Mouse (Mus musculus) lung, adult 2 months (tissue): Measurements from ENCODE around the gene Iqub. TPM values are rescaled to one million over a fixed set of nuclear protein-coding genes. Genes with fewer than 3 reads are reported as not detected.
A peak's percentile ranks its signal among the peaks of the same experiment; 100 is the strongest.

Experiments
- DNase-seq: peaks from one replicate; pipeline ENCODE4 v3.0.0; 2022
- H3K4me1 ChIP-seq: fragments of 200-500 bp; 2 replicates; pipeline ENCODE4 v1.6.1; 2011; ENCODE audit warnings: low read length; ENCODE audit not compliant: control insufficient read depth, insufficient read depth
- H3K4me3 ChIP-seq: fragments of 200-500 bp; replicated peaks from 2 replicates; pipeline ENCODE3; 2011; ENCODE audit warnings: low read depth, mild to moderate bottlenecking, control low read depth, low read length; ENCODE audit errors: extremely low read depth
- CTCF ChIP-seq: fragments of 200-500 bp; IDR thresholded peaks from 2 replicates; pipeline ENCODE4 v1.5.1; 2011; ENCODE audit warnings: mild to moderate bottlenecking, low read length, control low read depth; ENCODE audit not compliant: insufficient read depth
- POLR2A ChIP-seq: fragments of 200-500 bp; IDR thresholded peaks from 2 replicates; pipeline ENCODE4 v1.6.1; 2011; ENCODE audit warnings: low read depth, mild to moderate bottlenecking, control low read depth, low read length, borderline replicate concordance; ENCODE audit errors: extremely low read depth
- WGBS: fragments of 180-500 bp; shearing (Covaris S2); methylation state at CpG from one replicate; pipeline ENCODE4 v1.1.7; 2018; 5-methylcytosine and 5-hydroxymethylcytosine counted together
- polyA plus RNA-seq: library from polyadenylated mRNA; depleted of rRNA; stranded (reverse); fragments of >200 nt; gene quantifications from 2 replicates; pipeline ENCODE4 v1.2.3, GENCODE M21; 2012

The Iqub gene
- polyA plus RNA-seq, 1 experiment = 0.75 TPM

GRCm38 (mm10) chr6:24538435-24538834, 23.6 kb upstream of the Iqub start:
- 89% methylated on average over 3 of the region's 3 CpGs for WGBS
- TF ChIP-seq POLR2A (no peak), CTCF (no peak)
- DNase-seq = no peak
- Histone ChIP-seq H3K4me1 (no peaks in the 10 kb centered on the region), H3K4me3 (no peak overlapping the region)

- Histone ChIP-seq H3K4me3 (no peak overlapping the region), H3K4me1 (peaks cover 8% of the 10 kb centered on the region)
- no peak for TF ChIP-seq POLR2A
- no peak for TF ChIP-seq CTCF
- WGBS = 85% methylated on average over 3 of the region's 3 CpGs
- DNase-seq = no peak
These were observed 17.9 kb upstream of the Iqub start for GRCm38 (mm10) chr6:24532804-24533203.

- H3K4me3 ChIP-seq = no peak overlapping the region
- peaks cover 15% of the 10 kb centered on the region for H3K4me1 ChIP-seq
- WGBS = 34% methylated on average over 11 of the region's 11 CpGs
- no peak for DNase-seq
- TF ChIP-seq CTCF (no peak), POLR2A (no peak)
These were observed 16.0 kb upstream of the Iqub start for GRCm38 (mm10) chr6:24530711-24531420.

GRCm38 (mm10) chr6:24530166-24530565, 15.3 kb upstream of the Iqub start:
- Histone ChIP-seq H3K4me3 (no peak overlapping the region), H3K4me1 (peaks cover 15% of the 10 kb centered on the region)
- TF ChIP-seq POLR2A (no peak), CTCF (peak; percentile 16; the same call in 1 of the 2 replicates)
- peak; percentile 12 for DNase-seq
- 6% methylated on average over 4 of the region's 4 CpGs for WGBS

GRCm38 (mm10) chr6:24528064-24528243, 13.1 kb upstream of the Iqub start, which contains the start of gene Asb15:
TSS of gene Asb15 (plus strand) at chr6:24528144.
- TF ChIP-seq CTCF = no peak
- Histone ChIP-seq H3K4me3 (peak within 1 kb of the TSS; percentile 89), H3K4me1 (peaks cover 15% of the 10 kb centered on the region)
- WGBS = 42% methylated on average over 2 of the region's 2 CpGs
- no peak for DNase-seq

- Histone ChIP-seq H3K4me3 (peak within 1 kb of the TSS; percentile 89), H3K4me1 (peaks cover 15% of the 10 kb centered on the region)
- peak; percentile 75 for DNase-seq
- WGBS = under 1% methylated on average over 53 of the region's 53 CpGs
- TF ChIP-seq CTCF (no peak), POLR2A (peak; percentile 64; the same call in 1 of the 2 replicates)
These were observed 12.5 kb upstream of the Iqub start, which contains the start of gene Ndufa5 for GRCm38 (mm10) chr6:24527155-24528063. TSS of gene Ndufa5 (minus strand) at chr6:24528013.

- Histone ChIP-seq H3K4me1 (peaks cover 12% of the 10 kb centered on the region), H3K4me3 (no peak overlapping the region)
- WGBS = 65% methylated on average over 3 of the region's 3 CpGs
- DNase-seq = no peak
- TF ChIP-seq CTCF (no peak), POLR2A (no peak)
These were observed 10.8 kb upstream of the Iqub start for GRCm38 (mm10) chr6:24525705-24526104.

GRCm38 (mm10) chr6:24516197-24516596, 1.3 kb upstream of the Iqub start:
- no peak for TF ChIP-seq CTCF
- no peak for TF ChIP-seq POLR2A
- 39% methylated on average over 2 of the region's 2 CpGs for WGBS
- Histone ChIP-seq H3K4me1 (peaks cover 6% of the 10 kb centered on the region), H3K4me3 (no peak overlapping the region)
- no peak for DNase-seq

- Histone ChIP-seq H3K4me3 (no peak overlapping the region), H3K4me1 (no peaks in the 10 kb centered on the region)
- TF ChIP-seq POLR2A (no peak), CTCF (no peak)
- 64% methylated on average over 2 of the region's 2 CpGs for WGBS
- no peak for DNase-seq
These were observed 10.7 kb downstream of the Iqub start for GRCm38 (mm10) chr6:24504141-24504540.

GRCm38 (mm10) chr6:24490341-24490740, 24.5 kb downstream of the Iqub start:
- Histone ChIP-seq H3K4me3 (no peak overlapping the region), H3K4me1 (no peaks in the 10 kb centered on the region)
- DNase-seq = no peak
- 4% methylated on average over 1 of the region's 1 CpGs for WGBS
- TF ChIP-seq CTCF (peak; percentile 41; the same call in 1 of the 2 replicates), POLR2A (no peak)
